Mouse (Mus musculus) adipocyte (in vitro differentiated cells): ENCODE results near the gene Lama1.
"Not testable (repeated sequence)": the region's sequence is repeated elsewhere in the genome, so short reads cannot be mapped to it uniquely, and the experiment has no call there.

Experiments
- DNase-seq: peaks from one replicate; pipeline ENCODE4 v3.0.0-alpha.2; 2016; ENCODE audit warnings: low spot score

Lama1 gene

DNA sequence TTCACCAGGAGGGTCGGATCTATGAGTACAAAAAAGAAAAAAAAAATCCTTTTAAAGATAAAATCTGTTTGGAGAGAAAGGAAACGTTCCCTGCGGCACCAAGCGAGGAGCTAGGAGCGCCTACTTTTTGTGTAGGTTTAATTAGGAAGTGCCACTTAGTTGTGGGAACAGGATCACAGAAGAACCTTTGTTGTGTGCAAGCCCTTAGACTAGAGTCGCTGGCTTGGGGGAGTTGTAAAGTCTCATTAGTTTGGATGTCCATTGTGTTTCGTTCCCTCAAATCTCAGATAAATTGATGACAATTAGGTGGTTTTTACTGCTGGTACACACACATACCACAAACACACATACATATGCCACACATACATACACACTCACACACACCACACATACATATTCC is 25.0 kb downstream of the Lama1 start:
- no peak for DNase-seq

- no peak for DNase-seq
Measured at GRCm38 (mm10) chr17:67722578-67722977, 25.5 kb downstream of the Lama1 start.

DNA sequence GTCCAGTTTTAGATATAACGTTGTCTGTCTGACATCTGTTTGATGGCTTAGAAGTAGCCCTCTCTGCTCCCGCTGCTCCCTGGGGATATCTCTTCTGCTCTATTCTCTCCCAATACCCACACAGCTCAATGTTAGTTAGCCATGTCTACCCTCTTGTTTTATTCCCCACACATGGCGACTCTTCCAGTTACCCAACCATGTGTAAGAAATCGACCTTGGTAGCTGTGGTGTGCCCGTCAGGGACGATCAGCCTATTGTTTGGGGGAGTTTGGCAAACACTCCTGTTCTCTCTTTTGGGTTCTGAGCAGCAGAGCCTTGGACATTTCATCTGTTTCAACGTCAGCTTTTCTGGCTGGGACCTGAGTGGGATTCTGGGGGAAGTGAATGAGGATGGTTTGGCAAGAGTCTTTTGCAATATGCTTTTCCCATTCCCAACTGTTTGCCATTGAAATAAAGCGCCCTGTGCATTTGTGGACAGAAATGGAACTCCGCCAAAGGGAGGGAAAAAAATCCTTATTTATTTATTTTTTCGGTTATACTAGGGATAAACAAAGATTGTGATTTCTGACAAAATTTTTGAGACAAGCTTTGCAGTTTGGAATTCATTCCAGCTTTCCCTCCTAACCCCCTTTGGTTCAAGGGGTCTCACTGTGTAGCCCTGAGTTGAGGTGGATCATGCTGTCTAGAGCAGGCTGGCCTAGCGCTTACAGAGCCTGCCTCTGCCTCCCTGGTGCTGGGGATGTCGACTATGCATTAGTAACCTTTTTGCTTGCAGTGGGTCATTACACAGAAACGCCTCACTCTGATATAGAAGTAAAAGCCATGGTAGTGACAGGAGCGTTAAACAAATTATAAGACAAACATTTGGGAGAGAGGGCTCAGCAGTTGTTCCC is 26.4 kb downstream of the Lama1 start:
- no peak for DNase-seq

GRCm38 (mm10) chr17:67726601-67727000 is 29.5 kb downstream of the Lama1 start:
- DNase-seq = no peak

DNA sequence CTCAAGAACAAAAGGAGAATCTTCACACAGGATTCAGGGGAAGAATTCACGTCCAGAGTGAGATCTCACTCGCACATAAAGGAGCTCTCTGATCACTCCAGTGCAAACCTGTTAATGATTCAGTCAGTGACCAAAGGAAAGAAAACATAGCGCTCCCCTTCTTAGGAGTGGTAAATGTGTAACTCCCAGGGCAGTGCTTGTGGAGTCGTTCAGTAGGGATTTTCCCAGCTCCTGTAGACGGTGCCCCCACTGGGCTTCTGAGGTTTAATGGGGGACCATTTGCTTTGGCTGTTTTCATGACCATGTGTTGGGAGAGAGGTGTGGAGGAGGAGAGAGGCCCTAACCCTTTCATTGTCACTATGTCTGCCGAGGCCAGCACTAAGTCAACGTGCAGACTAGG is 31.7 kb downstream of the Lama1 start:
- no peak for DNase-seq

GRCm38 (mm10) chr17:67731096-67731495 is 34.0 kb downstream of the Lama1 start:
- no peak for DNase-seq

GRCm38 (mm10) chr17:67731964-67732363 is 34.9 kb downstream of the Lama1 start:
- DNase-seq = no peak

GRCm38 (mm10) chr17:67733516-67733915 is 36.5 kb downstream of the Lama1 start:
- DNase-seq = no peak

DNA sequence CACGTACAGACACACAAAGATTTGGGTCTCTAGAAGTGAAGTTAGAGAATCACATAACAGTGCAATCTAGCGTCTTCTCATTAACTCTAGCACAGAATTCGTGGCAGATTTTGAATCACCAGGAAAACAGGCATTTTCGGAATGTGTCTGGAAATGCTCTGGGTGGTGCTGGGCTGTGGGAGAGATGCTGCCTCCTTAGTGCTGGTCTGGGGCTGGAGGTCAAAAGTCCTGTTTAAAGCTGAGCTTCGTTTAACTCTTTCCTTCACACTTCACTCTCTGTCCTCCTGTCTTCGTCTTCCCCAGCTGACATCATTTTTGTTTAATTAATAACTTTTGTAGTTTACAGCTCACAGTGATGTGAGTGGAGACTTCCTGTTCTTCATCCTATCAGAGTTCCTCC is 38.7 kb downstream of the Lama1 start:
- no peak for DNase-seq

GRCm38 (mm10) chr17:67741229-67741628 is 44.2 kb downstream of the Lama1 start:
- DNase-seq = not testable (repeated sequence)

GRCm38 (mm10) chr17:67764167-67764871 is 67.3 kb downstream of the Lama1 start:
- DNase-seq = no peak

GRCm38 (mm10) chr17:67773608-67774007 is 76.5 kb downstream of the Lama1 start:
- no peak for DNase-seq

DNA sequence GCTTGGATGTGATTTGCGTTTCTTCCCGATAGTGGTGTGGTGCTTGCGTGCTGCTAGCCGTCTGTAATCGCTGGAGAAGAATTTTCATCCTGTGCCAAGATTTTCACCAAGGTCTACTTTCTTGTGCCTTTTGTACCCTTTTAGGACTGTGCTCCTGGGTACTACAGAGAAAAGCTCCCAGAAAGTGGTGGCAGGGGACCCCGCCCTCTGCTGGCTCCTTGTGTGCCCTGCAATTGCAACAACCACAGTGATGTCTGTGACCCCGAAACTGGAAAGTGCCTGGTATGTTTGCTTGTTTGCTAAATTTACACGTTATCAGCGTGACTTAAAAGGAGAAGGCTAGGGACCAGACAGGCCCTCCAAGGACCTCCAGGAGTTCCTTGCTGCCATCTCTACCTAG is 79.7 kb downstream of the Lama1 start:
- no peak for DNase-seq

- DNase-seq = peak; percentile 22
Measured at GRCm38 (mm10) chr17:67779812-67780211, 82.8 kb downstream of the Lama1 start.

DNA sequence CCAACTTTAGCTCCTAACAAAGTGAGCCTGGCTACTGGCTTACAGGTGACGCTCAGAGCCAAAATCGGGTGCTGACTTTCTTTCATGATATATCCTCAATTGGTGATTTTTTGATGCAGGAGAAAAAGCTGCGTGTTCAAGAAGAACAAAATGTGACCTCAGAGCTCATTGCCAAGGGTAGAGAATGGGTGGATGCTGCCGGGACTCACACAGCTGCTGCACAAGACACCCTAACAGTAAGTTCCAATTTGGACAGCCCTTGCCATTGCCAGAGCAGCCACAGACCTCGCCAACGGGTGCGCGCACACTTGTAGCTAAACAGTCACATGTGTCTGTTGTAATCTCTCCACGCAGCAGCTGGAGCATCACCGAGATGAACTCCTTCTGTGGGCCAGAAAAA is 94.0 kb downstream of the Lama1 start:
- DNase-seq = no peak

GRCm38 (mm10) chr17:67809171-67809570 is 112.1 kb downstream of the Lama1 start:
- DNase-seq = no peak

DNA sequence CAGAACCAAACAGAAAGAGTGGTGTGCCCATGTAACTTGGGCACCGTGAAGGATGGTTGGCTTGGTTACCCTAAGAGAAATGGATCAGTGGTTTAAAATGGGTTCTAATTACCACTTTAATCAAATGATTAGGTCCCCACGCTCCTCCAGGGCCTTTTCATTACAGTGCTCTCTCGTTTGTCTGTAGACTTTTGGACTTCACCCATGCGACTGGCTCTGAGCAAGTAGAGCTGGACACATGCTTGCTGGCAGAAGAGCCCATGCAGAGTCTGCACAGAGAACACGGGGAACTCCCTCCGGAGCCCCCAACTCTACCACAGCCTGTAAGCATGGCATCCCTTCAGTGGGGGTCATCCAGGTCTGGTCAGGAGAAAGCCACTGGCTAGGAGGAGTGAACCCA is 116.6 kb downstream of the Lama1 start:
- DNase-seq = no peak

DNA sequence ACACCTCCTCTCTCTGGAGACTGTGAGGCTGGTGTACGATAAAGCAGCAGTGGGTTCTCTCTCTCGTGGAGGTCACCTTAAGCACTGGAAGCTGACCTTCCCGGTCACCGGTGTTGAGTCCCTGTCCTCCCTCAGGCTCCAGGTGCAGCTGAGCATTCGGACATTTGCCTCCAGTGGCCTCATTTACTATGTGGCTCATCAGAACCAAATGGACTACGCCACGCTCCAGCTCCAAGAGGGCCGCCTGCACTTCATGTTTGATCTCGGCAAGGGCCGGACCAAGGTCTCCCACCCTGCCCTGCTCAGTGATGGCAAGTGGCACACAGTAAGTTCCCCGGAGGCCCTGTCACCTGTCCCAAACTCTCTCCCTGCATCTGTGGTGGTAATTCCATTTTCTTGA is 118.7 kb downstream of the Lama1 start:
- DNase-seq = no peak

- DNase-seq = no peak
Measured at GRCm38 (mm10) chr17:67816916-67817315, 119.9 kb downstream of the Lama1 start.

GRCm38 (mm10) chr17:67827431-67827830 is 130.4 kb downstream of the Lama1 start:
- DNase-seq = no peak

GRCm38 (mm10) chr17:67836146-67836895 is 139.3 kb downstream of the Lama1 start:
- DNase-seq = no peak

DNA sequence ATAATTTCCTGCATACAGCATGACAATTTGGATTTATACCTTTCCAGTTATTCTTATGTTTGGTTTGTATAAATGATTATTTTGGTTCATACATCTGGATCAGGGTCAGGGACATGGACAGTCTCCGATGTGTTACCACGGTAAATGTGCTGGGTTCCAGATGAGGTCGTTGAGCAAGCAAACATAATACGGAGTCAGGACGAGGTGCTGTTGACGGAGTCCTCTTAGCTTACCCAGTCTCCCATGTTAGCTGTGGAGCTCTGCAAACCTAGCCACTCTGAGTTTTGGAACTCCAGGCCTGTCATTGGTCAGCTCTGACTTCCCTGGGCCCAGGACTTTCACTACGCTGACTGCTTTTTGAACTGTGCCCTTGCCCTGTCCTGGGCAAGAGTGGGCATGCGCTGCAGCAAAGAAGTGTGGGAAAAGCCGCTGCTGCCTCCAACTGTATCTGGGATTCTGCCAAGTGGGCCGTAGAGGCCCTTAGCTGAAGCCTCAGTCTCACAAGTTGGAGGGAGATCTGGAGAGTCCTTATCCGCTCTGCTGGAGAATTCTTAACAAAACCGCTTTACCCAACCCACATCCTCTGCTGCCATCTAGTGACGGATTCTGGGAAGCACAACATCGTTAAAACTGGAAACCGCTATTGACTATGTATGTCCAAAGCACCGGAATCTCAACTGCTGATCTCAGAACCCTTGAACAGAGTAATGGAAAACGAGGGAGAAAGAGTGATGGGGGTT is 140.5 kb downstream of the Lama1 start:
- DNase-seq = peak; percentile 90
